13 mouse cellular contexts compared by ENCODE assay signal in genomic region chr15:6556911-6557310, GRCm38 (mm10).
"Had no signal": no experiment of that assay in that cellular context is flagged by ENCODE, and none has a peak within 500 bp of the region (broad histone marks: within the 10 kb centered on the region; RNA-seq: fewer than 3 reads in every experiment).

No protein-coding gene starts in this region.

- DNase-seq: kidney, adult 18-20 months; kidney, postnatal 10 days; kidney, postnatal 4 days; lung, adult 2 months; right cerebral cortex, postnatal 4 days; thymus, adult 2 months; thymus, postnatal 25 days had no signal

- H3K4me3 ChIP-seq: left cerebral cortex, adult 2 months; limb, embryonic 10.5 days; liver, embryonic 15.5 days; stomach, embryonic 15.5 days had no signal

- H3K4me1 ChIP-seq: limb, embryonic 10.5 days had no signal

- H3K27ac ChIP-seq: left cerebral cortex, adult 2 months; limb, embryonic 10.5 days; liver, embryonic 15.5 days; stomach, embryonic 15.5 days had no signal

- ATAC-seq: lung, postnatal 0 days; midbrain, embryonic 16.5 days had no signal
